Mouse (Mus musculus): Measurements from ENCODE around the gene Klhl32. TPM values are rescaled to one million over a fixed set of nuclear protein-coding genes. Genes with fewer than 3 reads are reported as not detected.
"Not testable (repeated sequence)": the region's sequence is repeated elsewhere in the genome, so short reads cannot be mapped to it uniquely, and the experiment has no call there.

The Klhl32 gene
- polyA plus RNA-seq, 1 experiment from 2014 or later = 38.5 TPM

DNA sequence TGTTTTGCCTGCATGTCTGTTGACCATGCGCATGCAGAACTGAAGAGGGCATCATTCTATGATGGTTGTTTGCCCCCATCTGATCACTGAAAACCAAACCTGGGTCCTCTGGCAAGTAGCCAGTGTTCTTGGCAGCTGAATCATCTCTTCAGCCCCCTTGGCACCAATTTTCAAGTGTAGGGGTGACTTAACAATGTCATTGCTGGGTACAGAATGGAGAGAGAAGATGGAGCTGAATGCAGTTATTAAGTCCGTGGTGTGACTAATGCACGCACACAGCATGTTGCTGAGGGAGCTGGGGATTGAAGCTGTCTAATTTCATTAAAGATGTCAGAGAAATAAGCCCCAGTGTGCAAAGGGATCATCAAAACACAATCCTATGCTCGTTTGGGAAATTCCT, 135.4 kb downstream of the Klhl32 start:
- Histone ChIP-seq H3K9ac (ENCODE audit: low read depth, low read length) (no peak overlapping the region), H3K4me2 (ENCODE audit: low read length) (no peak overlapping the region), H3K27ac (ENCODE audit: low read depth, low read length) (no peak overlapping the region), H3K27me3 (replicated peaks; ENCODE audit: control insufficient read depth, insufficient read depth, low read length) (no peaks in the 10 kb centered on the region), H3K9me3 (ENCODE audit: control insufficient read depth, low read length) (no peaks in the 10 kb centered on the region), H3K4me3 (ENCODE audit: low read length) (no peak overlapping the region), H3K36me3 (ENCODE audit: control insufficient read depth, insufficient read depth, low read length) (no peaks in the 10 kb centered on the region), H3K4me1 (ENCODE audit: control insufficient read depth, insufficient read depth, low read depth, low read length) (no peaks in the 10 kb centered on the region)
- ATAC-seq = peak; percentile 50; the same call in 1 of the 2 replicates
- WGBS = 48% methylated on average over 4 of the region's 4 CpGs

DNA sequence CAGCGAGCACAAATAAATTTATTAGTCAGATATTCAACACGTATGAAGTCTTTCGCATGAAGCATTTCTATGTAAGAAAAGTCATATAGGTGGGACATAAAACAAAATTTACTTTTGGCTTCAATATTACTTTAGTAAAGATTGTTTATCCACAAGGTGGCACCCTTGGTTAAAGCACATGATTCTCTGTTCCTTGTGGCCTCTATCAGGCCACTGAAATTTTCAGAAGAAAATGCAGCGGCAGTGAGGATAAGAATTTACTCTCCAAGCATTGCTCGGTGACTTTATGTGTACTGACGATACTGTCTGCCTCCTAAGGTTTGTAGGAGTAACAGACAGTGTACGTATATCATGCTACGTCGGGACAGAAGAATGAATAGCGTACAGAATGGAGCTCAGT, 136.6 kb downstream of the Klhl32 start:
- Histone ChIP-seq H3K9ac (ENCODE audit: low read depth, low read length) (no peak overlapping the region), H3K4me3 (ENCODE audit: low read length) (no peak overlapping the region), H3K27ac (ENCODE audit: low read depth, low read length) (no peak overlapping the region), H3K4me2 (ENCODE audit: low read length) (no peak overlapping the region), H3K9me3 (ENCODE audit: control insufficient read depth, low read length) (no peaks in the 10 kb centered on the region), H3K36me3 (ENCODE audit: control insufficient read depth, insufficient read depth, low read length) (no peaks in the 10 kb centered on the region), H3K27me3 (replicated peaks; ENCODE audit: control insufficient read depth, insufficient read depth, low read length) (no peaks in the 10 kb centered on the region), H3K4me1 (ENCODE audit: control insufficient read depth, insufficient read depth, low read depth, low read length) (no peaks in the 10 kb centered on the region)
- peak; percentile 41; the same call in 1 of the 2 replicates for ATAC-seq
- WGBS = 67% methylated on average over 10 of the region's 10 CpGs

DNA sequence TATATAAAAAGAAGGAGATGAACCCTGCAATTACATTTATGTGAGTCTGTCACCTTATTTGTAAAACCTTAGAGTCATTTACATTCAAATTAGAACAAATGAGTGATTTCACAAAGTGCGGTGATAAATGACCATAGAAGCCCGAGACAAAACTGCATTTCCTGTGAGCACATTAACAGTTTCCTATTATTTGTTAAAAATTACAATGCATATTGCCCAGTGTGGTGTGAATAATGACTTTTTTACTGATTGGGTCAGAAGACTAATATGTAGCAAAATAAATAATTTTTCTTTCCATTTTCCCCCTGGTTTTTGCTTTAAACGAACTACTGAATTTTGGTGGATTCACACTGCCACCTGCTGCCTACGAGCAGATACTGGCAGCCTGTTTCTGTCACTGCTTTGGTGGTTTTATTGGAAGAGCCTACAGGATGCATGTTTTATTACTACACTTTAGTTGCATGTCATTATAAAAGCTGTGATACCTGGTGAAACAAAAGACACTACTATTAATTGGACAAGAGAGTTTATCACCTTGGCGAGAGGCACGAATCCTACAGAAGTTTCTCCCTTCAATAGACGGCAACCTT, 152.3 kb downstream of the Klhl32 start:
- no peaks in the 10 kb centered on the region for H3K4me1 ChIP-seq (ENCODE audit: control insufficient read depth, insufficient read depth, low read depth, low read length)
- no peak overlapping the region for H3K9ac ChIP-seq (ENCODE audit: low read depth, low read length)
- H3K36me3 ChIP-seq (ENCODE audit: control insufficient read depth, insufficient read depth, low read length) = no peaks in the 10 kb centered on the region
- peak; percentile 72 for ATAC-seq
- no peaks in the 10 kb centered on the region for H3K27me3 ChIP-seq (replicated peaks; ENCODE audit: control insufficient read depth, insufficient read depth, low read length)
- H3K4me2 ChIP-seq (ENCODE audit: low read length) = no peak overlapping the region
- no peaks in the 10 kb centered on the region for H3K9me3 ChIP-seq (ENCODE audit: control insufficient read depth, low read length)
- H3K27ac ChIP-seq (ENCODE audit: low read depth, low read length) = no peak overlapping the region
- no peak overlapping the region for H3K4me3 ChIP-seq (ENCODE audit: low read length)
- WGBS = 65% methylated on average over 7 of the region's 7 CpGs

DNA sequence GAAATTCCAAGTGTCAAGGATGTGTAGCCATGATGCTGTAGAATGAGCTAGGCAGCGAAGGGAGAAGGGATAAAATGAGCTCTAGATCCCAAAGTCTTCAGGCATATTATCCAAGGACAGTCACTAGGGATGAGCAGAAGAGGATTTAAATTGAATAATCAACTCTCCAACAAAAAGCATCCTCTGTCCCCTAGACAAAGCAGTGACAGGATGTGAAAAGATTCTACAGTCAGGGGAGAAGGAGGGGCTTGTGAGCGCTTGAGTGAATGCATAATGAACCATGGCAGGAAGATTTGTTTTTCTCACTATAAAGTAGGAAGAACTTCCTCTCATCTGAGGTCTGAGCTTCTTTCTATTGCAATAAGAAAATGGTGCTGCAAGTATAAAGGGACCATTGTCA, 170.8 kb downstream of the Klhl32 start:
- ATAC-seq = 0 out of 2 replicates have a peak, but pooled peaks have one; percentile 42
- WGBS = 52% methylated on average over 2 of the region's 2 CpGs

DNA sequence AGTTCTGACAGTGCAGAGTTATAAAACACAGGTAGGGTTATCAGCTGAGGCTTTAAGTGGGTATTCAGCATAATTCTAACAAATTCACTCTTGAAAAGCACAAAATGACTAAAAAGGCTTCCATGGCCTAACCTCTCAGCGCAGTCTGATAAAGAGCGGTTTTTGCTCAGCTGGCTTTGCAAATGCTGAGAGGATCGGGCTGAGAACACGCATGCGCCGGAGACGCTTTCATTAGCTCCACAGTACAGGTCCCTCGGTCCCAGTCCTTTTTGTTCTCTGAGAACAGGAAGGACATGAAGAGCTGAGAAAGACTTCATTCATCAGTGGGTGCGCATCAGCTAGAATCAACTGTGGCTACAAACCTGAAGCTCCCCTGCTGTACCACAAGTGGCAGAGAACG, 180.9 kb downstream of the Klhl32 start:
- Histone ChIP-seq H3K27ac (ENCODE audit: low read depth, low read length) (no peak overlapping the region), H3K4me1 (ENCODE audit: control insufficient read depth, insufficient read depth, low read depth, low read length) (no peaks in the 10 kb centered on the region), H3K9me3 (ENCODE audit: control insufficient read depth, low read length) (no peaks in the 10 kb centered on the region), H3K9ac (ENCODE audit: low read depth, low read length) (no peak overlapping the region), H3K4me3 (ENCODE audit: low read length) (no peak overlapping the region), H3K27me3 (replicated peaks; ENCODE audit: control insufficient read depth, insufficient read depth, low read length) (no peaks in the 10 kb centered on the region), H3K4me2 (ENCODE audit: low read length) (0 out of 2 replicates have a peak overlapping the region, but pooled peaks have one; percentile 2), H3K36me3 (ENCODE audit: control insufficient read depth, insufficient read depth, low read length) (no peaks in the 10 kb centered on the region)
- peak; percentile 45; the same call in 1 of the 2 replicates for ATAC-seq
- 77% methylated on average over 10 of the region's 10 CpGs for WGBS

More for the DNA sequence above, 170.8 kb downstream of the Klhl32 start:
- no peak overlapping the region for H3K9ac ChIP-seq (ENCODE audit: low read depth, low read length)
- H3K27ac ChIP-seq (ENCODE audit: low read depth, low read length) = no peak overlapping the region
- no peaks in the 10 kb centered on the region for H3K4me1 ChIP-seq (ENCODE audit: control insufficient read depth, insufficient read depth, low read depth, low read length)
- no peak overlapping the region for H3K4me2 ChIP-seq (ENCODE audit: low read length)
- H3K9me3 ChIP-seq (ENCODE audit: control insufficient read depth, low read length) = no peaks in the 10 kb centered on the region
- H3K36me3 ChIP-seq (ENCODE audit: control insufficient read depth, insufficient read depth, low read length) = peaks cover 2% of the 10 kb centered on the region; the same call in 1 of the 2 replicates
- no peak overlapping the region for H3K4me3 ChIP-seq (ENCODE audit: low read length)
- no peaks in the 10 kb centered on the region for H3K27me3 ChIP-seq (replicated peaks; ENCODE audit: control insufficient read depth, insufficient read depth, low read length)

DNA sequence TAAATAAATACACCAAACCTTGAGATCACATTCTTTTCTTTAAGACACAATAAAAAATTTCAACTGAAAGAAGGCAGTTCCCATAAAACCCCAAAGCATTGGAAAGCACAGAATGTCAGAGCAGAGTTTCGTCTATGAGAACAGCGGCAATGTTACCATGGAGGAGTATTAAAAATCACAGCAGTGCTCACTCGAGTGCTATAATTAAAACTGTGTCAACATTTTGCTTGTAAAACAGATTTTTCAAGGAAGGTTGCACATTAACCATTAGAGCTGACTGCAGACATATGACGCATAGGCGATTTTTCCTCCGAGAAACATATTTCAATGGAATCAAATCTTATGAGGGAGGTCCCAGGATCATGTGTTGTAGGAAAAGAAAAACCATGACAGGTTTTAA, 191.7 kb downstream of the Klhl32 start:
- no peaks in the 10 kb centered on the region for H3K27me3 ChIP-seq (replicated peaks; ENCODE audit: control insufficient read depth, insufficient read depth, low read length)
- WGBS = 70% methylated on average over 6 of the region's 6 CpGs
- no peak overlapping the region for H3K9ac ChIP-seq (ENCODE audit: low read depth, low read length)
- 0 out of 2 replicates have a peak, but pooled peaks have one; percentile 37 for ATAC-seq
- H3K4me2 ChIP-seq (ENCODE audit: low read length) = no peak overlapping the region
- H3K27ac ChIP-seq (ENCODE audit: low read depth, low read length) = no peak overlapping the region
- H3K4me1 ChIP-seq (ENCODE audit: control insufficient read depth, insufficient read depth, low read depth, low read length) = no peaks in the 10 kb centered on the region
- H3K9me3 ChIP-seq (ENCODE audit: control insufficient read depth, low read length) = no peaks in the 10 kb centered on the region
- no peaks in the 10 kb centered on the region for H3K36me3 ChIP-seq (ENCODE audit: control insufficient read depth, insufficient read depth, low read length)
- no peak overlapping the region for H3K4me3 ChIP-seq (ENCODE audit: low read length)

DNA sequence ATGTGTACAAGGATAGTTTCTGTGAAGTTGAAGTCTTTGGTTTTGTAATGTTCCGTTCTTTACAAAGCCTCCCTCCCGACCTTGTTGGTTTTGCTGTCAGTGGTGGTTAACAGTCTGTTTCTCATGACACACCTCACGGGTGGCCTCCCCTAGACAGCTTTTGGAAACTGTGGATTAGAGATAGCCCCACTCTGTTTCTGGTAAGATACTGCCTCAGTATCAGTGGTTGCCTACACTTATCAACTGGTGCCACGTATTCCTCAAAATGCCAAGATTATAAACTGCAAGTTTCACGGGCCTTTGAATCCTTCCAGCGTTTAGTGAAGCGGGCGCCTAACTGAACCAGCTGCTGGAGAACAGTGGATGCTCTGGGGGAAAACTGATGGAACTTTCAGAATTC, 206.2 kb downstream of the Klhl32 start:
- not testable (repeated sequence) for H3K9me3 ChIP-seq (ENCODE audit: control insufficient read depth, low read length); H3K4me3 ChIP-seq (ENCODE audit: low read length); H3K4me2 ChIP-seq (ENCODE audit: low read length); H3K9ac ChIP-seq (ENCODE audit: low read depth, low read length); H3K4me1 ChIP-seq (ENCODE audit: control insufficient read depth, insufficient read depth, low read depth, low read length); H3K36me3 ChIP-seq (ENCODE audit: control insufficient read depth, insufficient read depth, low read length); H3K27ac ChIP-seq (ENCODE audit: low read depth, low read length); H3K27me3 ChIP-seq (replicated peaks; ENCODE audit: control insufficient read depth, insufficient read depth, low read length); ATAC-seq
- 97% methylated on average over 5 of the region's 8 CpGs for WGBS

DNA sequence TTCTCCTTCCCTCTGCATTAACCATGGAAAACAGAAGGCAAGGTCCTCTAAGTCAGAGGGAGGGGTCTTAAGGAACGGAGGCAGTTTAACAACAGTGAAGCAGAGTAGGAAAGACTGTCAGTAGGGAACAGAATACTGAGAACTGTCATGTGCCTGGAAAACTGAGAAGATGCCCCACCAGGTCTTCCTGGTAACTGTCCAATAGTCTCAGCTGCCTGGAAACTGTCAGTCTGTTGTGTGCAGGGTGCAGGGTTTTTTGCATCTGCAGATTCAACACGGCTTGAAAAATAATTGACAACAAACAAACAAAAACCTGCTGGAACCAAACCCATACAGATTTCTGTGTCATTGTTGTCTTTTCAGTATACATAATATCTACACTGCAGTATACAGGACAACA, 208.6 kb downstream of the Klhl32 start:
- Histone ChIP-seq H3K27ac (ENCODE audit: low read depth, low read length) (no peak overlapping the region), H3K4me1 (ENCODE audit: control insufficient read depth, insufficient read depth, low read depth, low read length) (no peaks in the 10 kb centered on the region), H3K36me3 (ENCODE audit: control insufficient read depth, insufficient read depth, low read length) (no peaks in the 10 kb centered on the region), H3K27me3 (replicated peaks; ENCODE audit: control insufficient read depth, insufficient read depth, low read length) (no peaks in the 10 kb centered on the region), H3K9me3 (ENCODE audit: control insufficient read depth, low read length) (no peaks in the 10 kb centered on the region), H3K4me2 (ENCODE audit: low read length) (no peak overlapping the region), H3K9ac (ENCODE audit: low read depth, low read length) (no peak overlapping the region), H3K4me3 (ENCODE audit: low read length) (no peak overlapping the region)
- no peak; the same call in 1 of the 2 replicates for ATAC-seq
- 72% methylated on average over 2 of the region's 2 CpGs for WGBS

DNA sequence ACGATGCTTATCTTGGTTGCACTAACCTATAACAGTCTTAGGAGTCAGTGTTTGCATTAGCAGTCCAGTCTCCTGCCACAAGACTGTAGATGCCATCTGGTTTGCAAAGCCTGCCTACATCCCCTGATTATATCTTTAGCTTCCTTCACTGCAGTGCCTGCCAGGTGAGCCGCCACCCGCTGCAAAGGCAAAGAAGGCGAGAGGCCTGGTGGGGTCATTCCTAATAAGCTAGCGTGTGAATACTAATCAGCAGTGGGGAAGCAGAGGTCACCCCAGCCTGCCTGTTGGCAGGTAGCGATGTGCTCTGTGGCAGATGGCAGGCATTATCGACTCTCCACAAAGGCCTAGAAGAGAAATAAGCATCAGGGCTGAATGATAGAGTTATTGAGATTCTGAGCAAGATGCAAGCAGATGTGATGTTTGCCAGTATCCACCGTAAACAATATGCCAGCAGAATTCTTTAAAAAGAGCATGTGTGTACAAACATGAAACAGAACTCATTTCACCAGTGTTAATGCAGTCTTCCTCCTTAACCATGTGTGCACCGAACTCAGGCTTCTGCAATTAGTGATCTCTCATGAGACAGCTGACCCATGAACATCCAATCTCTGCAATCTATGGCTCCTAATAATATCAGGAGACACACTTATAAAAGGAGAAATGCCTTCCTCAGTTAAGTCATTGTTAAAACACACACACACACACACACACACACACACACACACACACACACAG, 219.6 kb downstream of the Klhl32 start:
- no peaks in the 10 kb centered on the region for H3K9me3 ChIP-seq (ENCODE audit: control insufficient read depth, low read length)
- H3K9ac ChIP-seq (ENCODE audit: low read depth, low read length) = no peak overlapping the region
- H3K27me3 ChIP-seq (replicated peaks; ENCODE audit: control insufficient read depth, insufficient read depth, low read length) = no peaks in the 10 kb centered on the region
- WGBS = 45% methylated on average over 9 of the region's 9 CpGs
- H3K27ac ChIP-seq (ENCODE audit: low read depth, low read length) = no peak overlapping the region; the same call in 1 of the 2 replicates
- H3K36me3 ChIP-seq (ENCODE audit: control insufficient read depth, insufficient read depth, low read length) = no peaks in the 10 kb centered on the region
- peak; percentile 84 for ATAC-seq
- peaks cover 4% of the 10 kb centered on the region for H3K4me1 ChIP-seq (ENCODE audit: control insufficient read depth, insufficient read depth, low read depth, low read length)
- H3K4me2 ChIP-seq (ENCODE audit: low read length) = no peak overlapping the region
- no peak overlapping the region for H3K4me3 ChIP-seq (ENCODE audit: low read length)
